ENCODE assay signal across 22 mouse cellular contexts in genomic region chr4:53410752-53411151, GRCm38 (mm10). TPM values are rescaled to one million over a fixed set of nuclear protein-coding genes. Genes with fewer than 3 reads are reported as not detected.
DNase-seq lines count a peak whose midpoint lies in the region; ATAC-seq and TF ChIP-seq lines count a peak whose summit lies in the region.
"Had no signal": no experiment of that assay in that cellular context is flagged by ENCODE, and none has a peak within 500 bp of the region (broad histone marks: within the 10 kb centered on the region; RNA-seq: fewer than 3 reads in every experiment).

No protein-coding gene starts in this region.

- no peak overlapping the region for H3K4me3 ChIP-seq in embryonic fibroblast, embryonic 13.5 days (ENCODE audit: insufficient read depth, low read length)
- H3K4me3 ChIP-seq: embryonic facial prominence, embryonic 15.5 days; forebrain, embryonic 15.5 days; gastrocnemius, adult 2 months; heart, adult 2 months; heart, embryonic 15.5 days; hindbrain, embryonic 15.5 days had no signal

- ATAC-seq in megakaryocyte, adult 5-6 weeks (ENCODE audit: poor library complexity, severe bottlenecking) = peak; percentile 57
- ATAC-seq: forebrain, embryonic 15.5 days had no signal

- H3K27me3 ChIP-seq in splenic B cell, adult 2 months (ENCODE audit: control insufficient read depth, insufficient read depth, low read length, poor library complexity, severe bottlenecking) = no peaks in the 10 kb centered on the region
- H3K27me3 ChIP-seq: CH12.LX; embryonic facial prominence, embryonic 15.5 days; forebrain, embryonic 15.5 days; heart, embryonic 15.5 days; hindbrain, embryonic 15.5 days had no signal

- intact Hi-C loops in heart, postnatal 36 days (cut with DNase I) = no loop called here

- H3K27ac ChIP-seq in embryonic fibroblast, embryonic 13.5 days (ENCODE audit: insufficient read depth, low read length) = peak overlapping the region; percentile 24; the same call in 1 of the 2 replicates
- H3K27ac ChIP-seq: forebrain, embryonic 15.5 days; heart, adult 2 months; heart, embryonic 15.5 days; hindbrain, embryonic 15.5 days had no signal

- no peak for TF ChIP-seq POLR2A in embryonic fibroblast, embryonic 13.5 days (IDR thresholded peaks at IDR 0.05; ENCODE audit: low read depth, low read length)

- no peak for TF ChIP-seq CTCF in embryonic fibroblast, embryonic 13.5 days (IDR thresholded peaks at IDR 0.05; ENCODE audit: borderline replicate concordance, insufficient read depth, low read length)

- DNase-seq in heart, adult 11 months = peak; percentile 77
- DNase-seq in heart, postnatal 36 days = no peak
- peak; percentile 59 for DNase-seq in splenic B cell, adult 2 months (ENCODE audit: low read depth, low spot score)
- no peak for DNase-seq in left cerebral cortex, adult 11 months (ENCODE audit: low spot score)
- no peak for DNase-seq in left cerebral cortex, adult 8-10 months (ENCODE audit: low spot score in 2 of 2)
- no peak for DNase-seq in gastrocnemius, adult 18-20 months (ENCODE audit: low spot score)
- DNase-seq: adrenal gland, adult 2 months; adrenal gland, postnatal 25 days; cerebellum, adult 18-20 months; cerebellum, postnatal 10 days; embryo, embryonic 11 days; gastrocnemius, adult 2 months; gastrocnemius, postnatal 36 days; heart, adult 2 months; heart, postnatal 14 days had no signal

- H3K4me1 ChIP-seq in embryonic fibroblast, embryonic 13.5 days (ENCODE audit: control insufficient read depth, insufficient read depth, low read length) = peaks cover 13% of the 10 kb centered on the region
- H3K4me1 ChIP-seq: hindbrain, embryonic 15.5 days had no signal

- no peaks in the 10 kb centered on the region for H3K36me3 ChIP-seq in splenic B cell, adult 2 months (ENCODE audit: control insufficient read depth, insufficient read depth, low read length, poor library complexity, severe bottlenecking)
- H3K36me3 ChIP-seq: embryonic facial prominence, embryonic 15.5 days; forebrain, embryonic 15.5 days; heart, embryonic 15.5 days; hindbrain, embryonic 15.5 days had no signal

RNA-seq across cellular contexts. Expression of gene Slc44a1, which starts 29.5 kb away (rescaled TPM):
- 10 to 100 TPM; 33.4 to 34.3 TPM for total RNA-seq in heart, postnatal 36 days (2021)
- polyA plus RNA-seq in embryonic fibroblast, embryonic 13.5 days (2011; ENCODE audit: insufficient read length, low read depth, missing spikeins) = 39.1 and 59.0 TPM in 2 replicates
- total RNA-seq in megakaryocyte, adult 5-6 weeks (2015) = 11.8 and 12.4 TPM in 2 replicates
- total RNA-seq in megakaryocyte, adult 5-6 weeks (2017) = 9.1 and 10.1 TPM in 2 replicates
- total RNA-seq in left cerebral cortex, adult 8-10 months (2022) = 10 to 100 TPM; 80.8 to 88.6 (median 85.0) TPM
- 10 to 100 TPM; 15.8 to 22.5 TPM for total RNA-seq in gastrocnemius, adult 18-20 months (2021)

Comparison
In these comparisons a context has a peak if more than half of its experiments do, and no peak if none do; other contexts are left out.
1. DNase-seq: peak in heart, adult 11 months (single experiment) and splenic B cell, adult 2 months (single experiment); none in heart, postnatal 36 days (0 of 2), left cerebral cortex, adult 11 months (single experiment), left cerebral cortex, adult 8-10 months (0 of 2) and gastrocnemius, adult 18-20 months (single experiment).